Mouse (Mus musculus): ENCODE measurements around the gene Zfp212.

- TF ChIP-seq MAFK (IDR thresholded peaks at IDR 0.05; ENCODE audit: insufficient read depth, low read depth, low read length), result no peak
- no peak for TF ChIP-seq CHD2 (IDR thresholded peaks at IDR 0.05; ENCODE audit: low read depth, low read length)
- no peak for TF ChIP-seq ZC3H11A (IDR thresholded peaks at IDR 0.05; ENCODE audit: borderline replicate concordance, low read depth, low read length)
Measured at GRCm38 (mm10) chr6:47903587-47903986, 16.7 kb upstream of the Zfp212 start.
